Mouse (Mus musculus) G1E (cell line): Measurements from ENCODE around the gene Chn2. TPM values are rescaled to one million over a fixed set of nuclear protein-coding genes. Genes with fewer than 3 reads are reported as not detected.
"Not testable (repeated sequence)": the region's sequence is repeated elsewhere in the genome, so short reads cannot be mapped to it uniquely, and the experiment has no call there.

Experiments
- ATAC-seq: 2 replicates; pipeline ENCODE4 v1.8.0; 2016; ENCODE audit warnings: mild to moderate bottlenecking; ENCODE audit not compliant: insufficient number of reproducible peaks, poor library complexity, low FRiP score, severe bottlenecking; ENCODE audit errors: extremely low read depth
- DNase-seq: peaks from one replicate; pipeline ENCODE4 v3.0.0; 2012; ENCODE audit warnings: low spot score
- H3K27me3 ChIP-seq: 2 replicates; pipeline ENCODE4 v1.6.1; 2012; ENCODE audit warnings: mild to moderate bottlenecking, low read length, inconsistent platforms; ENCODE audit not compliant: insufficient read depth
- H3K36me3 ChIP-seq: replicated peaks from 2 replicates; pipeline ENCODE3; 2012; ENCODE audit warnings: mild to moderate bottlenecking, inconsistent platforms
- H3K4me1 ChIP-seq: 2 replicates; pipeline ENCODE4 v1.6.1; 2012; ENCODE audit warnings: low read depth, low read length, inconsistent platforms, mixed read lengths; ENCODE audit not compliant: insufficient read depth
- H3K4me3 ChIP-seq: 2 replicates; pipeline ENCODE4 v1.5.1; 2012; ENCODE audit warnings: low read depth, mild to moderate bottlenecking, inconsistent platforms, low read length, moderate library complexity, mixed read lengths
- H3K9me3 ChIP-seq: replicated peaks from 2 replicates; pipeline ENCODE4 v1.6.1; 2012; ENCODE audit warnings: inconsistent platforms
- CTCF ChIP-seq: IDR thresholded peaks from 2 replicates; pipeline ENCODE4 v1.5.1; 2012; ENCODE audit warnings: low read depth, low read length, inconsistent platforms, mixed read lengths
- GATA1 ChIP-seq: IDR thresholded peaks from 2 replicates; pipeline ENCODE4 v1.6.1; 2012; ENCODE audit warnings: borderline replicate concordance, low read length, inconsistent platforms, mixed read lengths
- GATA2 ChIP-seq: IDR thresholded peaks from 2 replicates; pipeline ENCODE4 v1.6.1; 2012; ENCODE audit warnings: low read depth, low read length, inconsistent platforms, borderline replicate concordance
- POLR2AphosphoS5 ChIP-seq: IDR thresholded peaks from 2 replicates; pipeline ENCODE4 v1.6.1; 2012; ENCODE audit warnings: low read depth, low read length, inconsistent platforms; ENCODE audit not compliant: insufficient replicate concordance
- TAL1 ChIP-seq: conservative IDR thresholded peaks from 2 replicates; pipeline ENCODE4 v1.6.1; 2012; ENCODE audit warnings: low read depth, low read length, inconsistent platforms, mixed read lengths
- polyA plus RNA-seq: library from polyadenylated mRNA; stranded (reverse); fragments of >175 nt; gene quantifications from 2 replicates; pipeline ENCODE4 v1.2.3, GENCODE M21; 2012
- total RNA-seq, 2 experiments: library from RNA; stranded (forward) in 1 of 2; stranded (reverse) in 1 of 2; fragments of 200-1000 nt in 1 of 2; fragments of >200 nt in 1 of 2; fragmentation: Nextera tagmentation in 1 of 2; gene quantifications; 2 replicates each; pipeline ENCODE4 v1.2.3; 2014 to 2017

Gene Chn2
- total and polyA plus RNA-seq, 3 experiments, result 0.22 TPM; not detected in 2

- DNase-seq (no peak), ATAC-seq (no peak)
- no peaks in the 10 kb centered on the region for H3K4me1 ChIP-seq
- no peaks in the 10 kb centered on the region for H3K36me3 ChIP-seq
- H3K9me3 ChIP-seq, result peaks cover 60% of the 10 kb centered on the region
- H3K27me3 ChIP-seq, result no peaks in the 10 kb centered on the region
- no peak overlapping the region for H3K4me3 ChIP-seq
- no peak for TF ChIP-seq CTCF
These were observed 127.7 kb downstream of the Chn2 start for GRCm38 (mm10) chr6:54166991-54167546.

- no peaks in the 10 kb centered on the region for H3K4me1 ChIP-seq
- no peak for TF ChIP-seq TAL1
- TF ChIP-seq GATA1, result no peak
- TF ChIP-seq POLR2AphosphoS5, result no peak
- TF ChIP-seq CTCF, result no peak
- no peak for TF ChIP-seq GATA2
- no peak overlapping the region for H3K4me3 ChIP-seq
- no peaks in the 10 kb centered on the region for H3K36me3 ChIP-seq
- ATAC-seq, result no peak
- peaks cover 48% of the 10 kb centered on the region for H3K9me3 ChIP-seq
- H3K27me3 ChIP-seq, result no peaks in the 10 kb centered on the region
- no peak for DNase-seq
These were observed 131.0 kb downstream of the Chn2 start for GRCm38 (mm10) chr6:54170286-54170894.

GRCm38 (mm10) chr6:54171385-54171784 is 132.0 kb downstream of the Chn2 start:
- Histone ChIP-seq H3K9me3 (peaks cover 46% of the 10 kb centered on the region), H3K36me3 (no peaks in the 10 kb centered on the region), H3K27me3 (no peaks in the 10 kb centered on the region), H3K4me3 (no peak overlapping the region), H3K4me1 (no peaks in the 10 kb centered on the region)
- DNase-seq (no peak), ATAC-seq (no peak)
- TF ChIP-seq POLR2AphosphoS5 (no peak), TAL1 (no peak), GATA2 (no peak), GATA1 (no peak), CTCF (no peak)

- peaks cover 47% of the 10 kb centered on the region for H3K9me3 ChIP-seq
- H3K4me3 ChIP-seq, result no peak overlapping the region
- TF ChIP-seq TAL1 (no peak), POLR2AphosphoS5 (no peak)
- no peaks in the 10 kb centered on the region for H3K27me3 ChIP-seq
- no peaks in the 10 kb centered on the region for H3K4me1 ChIP-seq
- no peaks in the 10 kb centered on the region for H3K36me3 ChIP-seq
- no peak for ATAC-seq
- DNase-seq, result no peak
These were observed 136.3 kb downstream of the Chn2 start for GRCm38 (mm10) chr6:54175473-54176215.

GRCm38 (mm10) chr6:54177081-54177480 is 137.7 kb downstream of the Chn2 start:
- DNase-seq, ATAC-seq, H3K4me1 ChIP-seq, H3K27me3 ChIP-seq, H3K4me3 ChIP-seq, H3K36me3 ChIP-seq: not testable (repeated sequence)
- H3K9me3 ChIP-seq, result peaks cover 37% of the 10 kb centered on the region

GRCm38 (mm10) chr6:54179056-54179873 is 139.9 kb downstream of the Chn2 start:
- TF ChIP-seq GATA2 (no peak), CTCF (no peak), TAL1 (no peak), POLR2AphosphoS5 (no peak), GATA1 (no peak)
- Histone ChIP-seq H3K9me3 (peaks cover 35% of the 10 kb centered on the region), H3K36me3 (no peaks in the 10 kb centered on the region), H3K27me3 (no peaks in the 10 kb centered on the region), H3K4me3 (no peak overlapping the region), H3K4me1 (no peaks in the 10 kb centered on the region)
- ATAC-seq (no peak), DNase-seq (no peak)
